Comparison of ENCODE assay signal across 9 mouse cellular contexts in genomic region chr7:129790590-129791449, GRCm38 (mm10).
A peak's percentile ranks its signal among the peaks of the same experiment; 100 is the strongest.
DNase-seq lines count a peak whose midpoint lies in the region; ATAC-seq and TF ChIP-seq lines count a peak whose summit lies in the region.
"Had no signal": no experiment of that assay in that cellular context is flagged by ENCODE, and none has a peak within 500 bp of the region (broad histone marks: within the 10 kb centered on the region; RNA-seq: fewer than 3 reads in every experiment).

No protein-coding gene starts in this region.

- peak; percentile 45 to 53 for DNase-seq in cerebellum, postnatal 10 days
- DNase-seq in cerebellum, postnatal 25 days: no peak
- DNase-seq in layer of hippocampus, adult 2 months (ENCODE audit: low spot score in 2 of 2): no peak
- DNase-seq in layer of hippocampus, adult 11-12 months (ENCODE audit: low spot score): no peak
- no peak for DNase-seq in right cerebral cortex, postnatal 4 days

- WGBS in heart, embryonic 15.5 days: 47% methylated on average over 6 of the region's 6 CpGs
- WGBS in stomach, embryonic 14.5 days: 58% methylated on average over 6 of the region's 6 CpGs
- 73% methylated on average over 6 of the region's 6 CpGs for WGBS in kidney, embryonic 16.5 days

- ATAC-seq in heart, embryonic 15.5 days (replicated peaks; ENCODE audit: insufficient number of reproducible peaks, insufficient read depth, low FRiP score, low read depth): 0 out of 2 replicates have a peak, but pooled peaks have one; percentile 22
- ATAC-seq in stomach, embryonic 14.5 days (ENCODE audit: insufficient number of reproducible peaks, insufficient read depth, low FRiP score, low read depth): no peak
- no peak for ATAC-seq in kidney, embryonic 16.5 days (ENCODE audit: low FRiP score, low TSS enrichment)

- peaks cover 22% of the 10 kb centered on the region for H3K4me1 ChIP-seq in heart, embryonic 15.5 days (replicated peaks)
- H3K4me1 ChIP-seq in stomach, embryonic 14.5 days (ENCODE audit: control insufficient read depth, insufficient read depth, low read length): peaks cover 15% of the 10 kb centered on the region; the same call in 1 of the 2 replicates
- H3K4me1 ChIP-seq in kidney, embryonic 16.5 days (ENCODE audit: insufficient read depth, low read length): 0 out of 2 replicates have a peak, but pooled peaks cover 10% of the 10 kb centered on the region

- no peaks in the 10 kb centered on the region for H3K9me3 ChIP-seq in heart, embryonic 15.5 days (replicated peaks)
- H3K9me3 ChIP-seq in stomach, embryonic 14.5 days (ENCODE audit: control insufficient read depth, low read depth, low read length): no peaks in the 10 kb centered on the region
- H3K9me3 ChIP-seq in kidney, embryonic 16.5 days (ENCODE audit: low read length): no peaks in the 10 kb centered on the region

- no peak overlapping the region for H3K4me3 ChIP-seq in layer of hippocampus, adult 2 months
- H3K4me3 ChIP-seq in heart, embryonic 15.5 days: no peak overlapping the region
- no peak overlapping the region for H3K4me3 ChIP-seq in stomach, embryonic 14.5 days (ENCODE audit: low read depth, low read length)
- H3K4me3 ChIP-seq in kidney, embryonic 16.5 days (ENCODE audit: low read length): no peak overlapping the region

- H3K4me2 ChIP-seq in heart, embryonic 15.5 days: no peak overlapping the region
- no peak overlapping the region for H3K4me2 ChIP-seq in stomach, embryonic 14.5 days (replicated peaks; ENCODE audit: low read depth, low read length)
- no peak overlapping the region for H3K4me2 ChIP-seq in kidney, embryonic 16.5 days (replicated peaks; ENCODE audit: low read depth, low read length)

- no peak overlapping the region for H3K9ac ChIP-seq in heart, embryonic 15.5 days
- H3K9ac ChIP-seq in stomach, embryonic 14.5 days (replicated peaks; ENCODE audit: low read depth, low read length): no peak overlapping the region
- H3K9ac ChIP-seq in kidney, embryonic 16.5 days (replicated peaks; ENCODE audit: low read length): no peak overlapping the region

- no peaks in the 10 kb centered on the region for H3K27me3 ChIP-seq in heart, embryonic 15.5 days
- H3K27me3 ChIP-seq in stomach, embryonic 14.5 days (ENCODE audit: control insufficient read depth, insufficient read depth, low read length): no peaks in the 10 kb centered on the region
- no peaks in the 10 kb centered on the region for H3K27me3 ChIP-seq in kidney, embryonic 16.5 days (ENCODE audit: insufficient read depth, low read length)

- H3K27ac ChIP-seq in layer of hippocampus, adult 2 months: peak overlapping the region; percentile 23; the same call in 1 of the 2 replicates
- H3K27ac ChIP-seq in heart, embryonic 15.5 days: peak overlapping the region; percentile 47
- H3K27ac ChIP-seq in stomach, embryonic 14.5 days (ENCODE audit: low read length): peak overlapping the region; percentile 29
- H3K27ac ChIP-seq in kidney, embryonic 16.5 days (ENCODE audit: low read length): no peak overlapping the region; the same call in 1 of the 2 replicates
- H3K27ac ChIP-seq: macrophage had no signal

- no peaks in the 10 kb centered on the region for H3K36me3 ChIP-seq in heart, embryonic 15.5 days
- H3K36me3 ChIP-seq in stomach, embryonic 14.5 days (ENCODE audit: control insufficient read depth, insufficient read depth, low read length): no peaks in the 10 kb centered on the region
- H3K36me3 ChIP-seq in kidney, embryonic 16.5 days (ENCODE audit: insufficient read depth, low read length): no peaks in the 10 kb centered on the region

- no peak for TF ChIP-seq CTCF in layer of hippocampus, adult 2 months (conservative IDR thresholded peaks at IDR 0.05)

Comparison
In these comparisons a context has a peak if more than half of its experiments do, and no peak if none do; other contexts are left out.
1. DNase-seq: peak in cerebellum, postnatal 10 days (2 of 2); none in cerebellum, postnatal 25 days (0 of 2), layer of hippocampus, adult 2 months (0 of 2), layer of hippocampus, adult 11-12 months (single experiment) and right cerebral cortex, postnatal 4 days (single experiment).